Mouse (Mus musculus) lung, postnatal 0 days (tissue): ENCODE measurements around the gene Olfr30. TPM values are rescaled to one million over a fixed set of nuclear protein-coding genes. Genes with fewer than 3 reads are reported as not detected.

Experiments
- ATAC-seq: fragments of 200-750 bp; cut with Nextera tagmentation; 2 replicates; pipeline ENCODE4 v1.8.0; 2017; ENCODE audit warnings: moderate library complexity
- DNase-seq: peaks from one replicate; pipeline ENCODE4 v3.0.0-alpha.2; 2016; ENCODE audit warnings: low spot score
- H3K27ac ChIP-seq: fragments of 300-500 bp; sonication (generic); 2 replicates; pipeline ENCODE4 v1.5.1; 2014; ENCODE audit warnings: antibody characterized with exemption, mild to moderate bottlenecking, low read length, mixed read lengths
- H3K27me3 ChIP-seq: fragments of 300-500 bp; sonication (generic); replicated peaks from 2 replicates; pipeline ENCODE4 v1.6.1; 2014; ENCODE audit warnings: low read length, mixed read lengths; ENCODE audit not compliant: insufficient read depth
- H3K36me3 ChIP-seq: fragments of 300-500 bp; sonication (generic); 2 replicates; pipeline ENCODE4 v1.6.1; 2014; ENCODE audit warnings: low read length, mixed read lengths; ENCODE audit not compliant: insufficient read depth
- H3K4me1 ChIP-seq: fragments of 300-500 bp; sonication (generic); 2 replicates; pipeline ENCODE4 v1.6.1; 2014; ENCODE audit warnings: antibody characterized with exemption, low read depth, low read length, mixed read lengths; ENCODE audit not compliant: insufficient read depth
- H3K4me2 ChIP-seq: fragments of 300-500 bp; sonication (generic); replicated peaks from 2 replicates; pipeline ENCODE4 v1.6.1; 2014; ENCODE audit warnings: low read depth, mild to moderate bottlenecking, low read length, moderate library complexity, mixed read lengths
- H3K4me3 ChIP-seq: fragments of 300-500 bp; sonication (generic); 2 replicates; pipeline ENCODE4 v1.5.1; 2014; ENCODE audit warnings: low read depth, low read length
- H3K9ac ChIP-seq: fragments of 300-500 bp; sonication (generic); replicated peaks from 2 replicates; pipeline ENCODE4 v1.6.1; 2014; ENCODE audit warnings: low read depth, mild to moderate bottlenecking
- H3K9me3 ChIP-seq: fragments of 300-500 bp; sonication (generic); 2 replicates; pipeline ENCODE4 v1.6.1; 2016; ENCODE audit warnings: low read length, mixed read lengths
- CTCF ChIP-seq: IDR thresholded peaks from 2 replicates; pipeline ENCODE4 v1.5.1; 2016; ENCODE audit warnings: antibody characterized with exemption, mild to moderate bottlenecking
- EP300 ChIP-seq: IDR thresholded peaks from 2 replicates; pipeline ENCODE4 v1.6.1; 2016; ENCODE audit warnings: antibody characterized with exemption, mild to moderate bottlenecking, control low read depth
- WGBS: fragments of 180-500 bp; shearing (Covaris S2); extraction: QIAGEN DNeasy Blood & Tissue Kit; methylation state at CpG from one replicate; pipeline ENCODE4 v1.1.7; 2014; 5-methylcytosine and 5-hydroxymethylcytosine counted together
- polyA plus RNA-seq: library from polyadenylated mRNA; unstranded; fragments of >200 nt; fragmentation: Nextera tagmentation; extraction: Ambion mirVana; gene quantifications from 2 replicates; pipeline ENCODE4 v1.2.1, GENCODE M21; 2015

Gene Olfr30
- polyA plus RNA-seq, 1 experiment from 2014 or later = not detected

GRCm38 (mm10) chr11:58452759-58453158 is 9.3 kb downstream of the Olfr30 start, which contains the start of gene Lypd9:
Gene Lypd9, minus strand, starts transcription at chr11:58452923.
- ATAC-seq (no peak), DNase-seq (no peak)
- Histone ChIP-seq H3K9ac (no peak within 1 kb of the TSS), H3K27ac (no peak within 1 kb of the TSS), H3K4me3 (no peak within 1 kb of the TSS), H3K4me1 (no peaks in the 10 kb centered on the region), H3K27me3 (no peaks in the 10 kb centered on the region), H3K4me2 (no peak within 1 kb of the TSS), H3K9me3 (no peaks in the 10 kb centered on the region), H3K36me3 (no peaks in the 10 kb centered on the region)
- WGBS = 96% methylated on average over 9 of the region's 9 CpGs
- no peak for TF ChIP-seq CTCF
- TF ChIP-seq EP300 = no peak

- ATAC-seq = no peak
These were observed 24.2 kb downstream of the Olfr30 start for GRCm38 (mm10) chr11:58437866-58438265.

GRCm38 (mm10) chr11:58432259-58432658 is 29.8 kb downstream of the Olfr30 start, which contains the start of gene Gm12253:
Gene Gm12253, plus strand, starts transcription at chr11:58432559.
- Histone ChIP-seq H3K4me2 (no peak within 1 kb of the TSS), H3K4me3 (no peak within 1 kb of the TSS), H3K9ac (no peak within 1 kb of the TSS), H3K4me1 (no peaks in the 10 kb centered on the region), H3K27ac (no peak within 1 kb of the TSS), H3K9me3 (no peaks in the 10 kb centered on the region), H3K36me3 (no peaks in the 10 kb centered on the region), H3K27me3 (no peaks in the 10 kb centered on the region)
- TF ChIP-seq EP300 (no peak), CTCF (no peak)
- DNase-seq (no peak), ATAC-seq (no peak)
- 75% methylated on average over 3 of the region's 3 CpGs for WGBS

More at GRCm38 (mm10) chr11:58437866-58438265, 24.2 kb downstream of the Olfr30 start:
- Histone ChIP-seq H3K9ac (no peak overlapping the region), H3K4me2 (no peak overlapping the region), H3K27me3 (no peaks in the 10 kb centered on the region), H3K27ac (no peak overlapping the region), H3K4me3 (no peak overlapping the region), H3K36me3 (no peaks in the 10 kb centered on the region), H3K9me3 (no peaks in the 10 kb centered on the region), H3K4me1 (no peaks in the 10 kb centered on the region)
- no peak for TF ChIP-seq EP300
- no peak for TF ChIP-seq CTCF
- no peak for DNase-seq
- WGBS = 37% methylated on average over 5 of the region's 5 CpGs

- DNase-seq (no peak), ATAC-seq (no peak)
- no peak within 1 kb of the TSS for H3K9ac ChIP-seq
- H3K9me3 ChIP-seq = no peaks in the 10 kb centered on the region
- H3K4me1 ChIP-seq = no peaks in the 10 kb centered on the region
- no peak within 1 kb of the TSS for H3K4me2 ChIP-seq
- WGBS = 46% methylated on average over 1 of the region's 1 CpGs
- H3K27ac ChIP-seq = no peak within 1 kb of the TSS
- TF ChIP-seq EP300 (no peak), CTCF (no peak)
- H3K4me3 ChIP-seq = no peak within 1 kb of the TSS
- H3K27me3 ChIP-seq = no peaks in the 10 kb centered on the region
- no peaks in the 10 kb centered on the region for H3K36me3 ChIP-seq
These were observed 41.3 kb downstream of the Olfr30 start, which contains the start of gene 1810065E05Rik for GRCm38 (mm10) chr11:58420815-58421214. Gene 1810065E05Rik, plus strand, starts transcription at chr11:58421111.

GRCm38 (mm10) chr11:58418336-58418735 is 43.7 kb downstream of the Olfr30 start:
- H3K9ac ChIP-seq = no peak overlapping the region
- WGBS = 59% methylated on average over 3 of the region's 3 CpGs
- TF ChIP-seq CTCF = no peak
- no peak for TF ChIP-seq EP300
- no peak overlapping the region for H3K27ac ChIP-seq
- no peak for ATAC-seq
- DNase-seq = no peak
- H3K4me2 ChIP-seq = no peak overlapping the region
- no peaks in the 10 kb centered on the region for H3K4me1 ChIP-seq
- no peaks in the 10 kb centered on the region for H3K36me3 ChIP-seq
- no peak overlapping the region for H3K4me3 ChIP-seq
- no peaks in the 10 kb centered on the region for H3K9me3 ChIP-seq
- no peaks in the 10 kb centered on the region for H3K27me3 ChIP-seq

GRCm38 (mm10) chr11:58408066-58408465 is 54.0 kb downstream of the Olfr30 start:
- ATAC-seq (no peak), DNase-seq (no peak)
- Histone ChIP-seq H3K36me3 (no peaks in the 10 kb centered on the region), H3K9ac (no peak overlapping the region), H3K4me1 (no peaks in the 10 kb centered on the region), H3K4me2 (no peak overlapping the region), H3K9me3 (no peaks in the 10 kb centered on the region), H3K27me3 (no peaks in the 10 kb centered on the region), H3K27ac (no peak overlapping the region), H3K4me3 (no peak overlapping the region)
- TF ChIP-seq CTCF = no peak
- no peak for TF ChIP-seq EP300
- 67% methylated on average over 3 of the region's 3 CpGs for WGBS

Other genes with a start within 250 kb of the Olfr30 start
- gene 4930438A08Rik, start 187.5 kb downstream of the Olfr30 start, polyA plus RNA-seq = 0.16 and 0.17 TPM in 2 replicates
- gene Zfp692, start 155.2 kb downstream of the Olfr30 start, polyA plus RNA-seq = 5.6 and 7.1 TPM in 2 replicates
- 32.0 and 34.7 TPM in 2 replicates for gene Zfp672, start 131.9 kb downstream of the Olfr30 start, polyA plus RNA-seq
- 33.7 and 38.0 TPM in 2 replicates for gene Sh3bp5l, start 131.5 kb downstream of the Olfr30 start, polyA plus RNA-seq
- not detected in 2 replicates for gene Lypd8, start 83.2 kb downstream of the Olfr30 start, polyA plus RNA-seq
- gene 1810065E05Rik, start 41.2 kb downstream of the Olfr30 start, polyA plus RNA-seq = not detected in 2 replicates
- gene Gm12253, start 29.7 kb downstream of the Olfr30 start, polyA plus RNA-seq = not detected in 2 replicates
- not detected in 2 replicates for gene Lypd9, start 9.3 kb downstream of the Olfr30 start, polyA plus RNA-seq
- not detected in 2 replicates for gene Olfr332, start 30.3 kb upstream of the Olfr30 start, polyA plus RNA-seq
- not detected in 2 replicates for gene Olfr331, start 40.3 kb upstream of the Olfr30 start, polyA plus RNA-seq
- gene Olfr330, start 72.6 kb upstream of the Olfr30 start, polyA plus RNA-seq = not detected in 2 replicates
- gene Olfr329-ps, start 84.2 kb upstream of the Olfr30 start, polyA plus RNA-seq = not detected in 2 replicates
- gene Olfr328, start 93.4 kb upstream of the Olfr30 start, polyA plus RNA-seq = 0.07 TPM in 1 of 2 replicates, not detected in the other
- gene Olfr224, start 108.3 kb upstream of the Olfr30 start, polyA plus RNA-seq = not detected in 2 replicates
- gene Olfr325, start 115.5 kb upstream of the Olfr30 start, polyA plus RNA-seq = not detected in 2 replicates
- not detected in 2 replicates for gene Olfr324, start 132.8 kb upstream of the Olfr30 start, polyA plus RNA-seq
- gene 2210407C18Rik, start 153.8 kb upstream of the Olfr30 start, polyA plus RNA-seq = not detected in 2 replicates
- not detected in 2 replicates for gene Olfr323, start 168.2 kb upstream of the Olfr30 start, polyA plus RNA-seq
- gene Trim58, start 178.2 kb upstream of the Olfr30 start, polyA plus RNA-seq = 0.08 and 0.20 TPM in 2 replicates
- gene Olfr322, start 196.5 kb upstream of the Olfr30 start, polyA plus RNA-seq = not detected in 2 replicates
- gene Olfr320, start 218.8 kb upstream of the Olfr30 start, polyA plus RNA-seq = not detected in 2 replicates
- gene Olfr319, start 236.9 kb upstream of the Olfr30 start, polyA plus RNA-seq = not detected in 2 replicates